Mouse (Mus musculus) urinary bladder, adult 2 months (tissue): Measurements from ENCODE around the gene Map3k5. TPM values are rescaled to one million over a fixed set of nuclear protein-coding genes. Genes with fewer than 3 reads are reported as not detected.

ENCODE experiments used
- DNase-seq: peaks from one replicate; pipeline ENCODE4 v3.0.0; 2022; ENCODE audit warnings: low spot score
- polyA plus RNA-seq: library from polyadenylated mRNA; depleted of rRNA; stranded (reverse); fragments of >200 nt; gene quantifications from 2 replicates; pipeline ENCODE4 v1.2.3, GENCODE M21; 2012; rRNA removed

Gene Map3k5
- polyA plus RNA-seq, 1 experiment, result 20.6 TPM

GRCm38 (mm10) chr10:20190139-20190747 lies 256.0 kb downstream of the Map3k5 start:
- no peak for DNase-seq

Other genes starting within 250 kb of the Map3k5 start
- 0.14 and 0.18 TPM in 2 replicates for gene Il20ra, start 221.9 kb upstream of the Map3k5 start, polyA plus RNA-seq
- 0.39 and 0.47 TPM in 2 replicates for gene Slc35d3, start 83.0 kb upstream of the Map3k5 start, polyA plus RNA-seq
- gene Pex7, start 26.8 kb upstream of the Map3k5 start, polyA plus RNA-seq, result 29.6 and 38.2 TPM in 2 replicates
- 9.2 and 14.8 TPM in 2 replicates for gene Map7, start 214.0 kb downstream of the Map3k5 start, polyA plus RNA-seq